Mouse (Mus musculus): ENCODE data around the gene Arhgap31. TPM values are rescaled to one million over a fixed set of nuclear protein-coding genes. Genes with fewer than 3 reads are reported as not detected.

Arhgap31 gene
- total RNA-seq (2021), result 10 to 100 TPM; 18.0 to 19.5 TPM
- long read RNA-seq, full-length matches to known transcripts, result 12 of 25 reads
- long read RNA-seq, partial matches to known transcripts, result 6 of 25 reads
- long read RNA-seq, other reads (novel, unspliced or antisense), result 7 of 25 reads

- DNase-seq (ENCODE audit: low spot score in 2 of 2), result peak; percentile 42 to 68
Observed at GRCm38 (mm10) chr16:38712581-38713403, at the start of gene Arhgap31. Arhgap31 (minus strand) TSS chr16:38713274.

GRCm38 (mm10) chr16:38762401-38762800, 49.3 kb upstream of the Arhgap31 start:
- DNase-seq (ENCODE audit: low spot score in 2 of 2), result no peak

- no peak for DNase-seq (ENCODE audit: low spot score in 2 of 2)
Observed at GRCm38 (mm10) chr16:38761972-38762371, 48.9 kb upstream of the Arhgap31 start.

GRCm38 (mm10) chr16:38760834-38761375, 47.8 kb upstream of the Arhgap31 start:
- DNase-seq (ENCODE audit: low spot score in 2 of 2), result no peak

GRCm38 (mm10) chr16:38760239-38760638, 47.2 kb upstream of the Arhgap31 start:
- no peak for DNase-seq (ENCODE audit: low spot score in 2 of 2)

- no peak for DNase-seq (ENCODE audit: low spot score in 2 of 2)
Observed at GRCm38 (mm10) chr16:38758104-38758861, 45.2 kb upstream of the Arhgap31 start.

GRCm38 (mm10) chr16:38757626-38758025, 44.6 kb upstream of the Arhgap31 start:
- DNase-seq (ENCODE audit: low spot score in 2 of 2), result no peak

- DNase-seq (ENCODE audit: low spot score in 2 of 2), result no peak
Observed at GRCm38 (mm10) chr16:38756572-38756971, 43.5 kb upstream of the Arhgap31 start.

- DNase-seq (ENCODE audit: low spot score in 2 of 2), result no peak
Observed at GRCm38 (mm10) chr16:38756177-38756503, 43.1 kb upstream of the Arhgap31 start.

GRCm38 (mm10) chr16:38755452-38756176, 42.5 kb upstream of the Arhgap31 start:
- no peak for DNase-seq (ENCODE audit: low spot score in 2 of 2)

- DNase-seq (ENCODE audit: low spot score in 2 of 2), result no peak
Observed at GRCm38 (mm10) chr16:38753631-38754030, 40.6 kb upstream of the Arhgap31 start.

GRCm38 (mm10) chr16:38750803-38751202, 37.7 kb upstream of the Arhgap31 start:
- DNase-seq (ENCODE audit: low spot score in 2 of 2), result no peak

- no peak for DNase-seq (ENCODE audit: low spot score in 2 of 2)
Observed at GRCm38 (mm10) chr16:38743941-38744673, 31.0 kb upstream of the Arhgap31 start.

- peak in 1 of 2 experiments; percentile 64 for DNase-seq (ENCODE audit: low spot score in 2 of 2)
Observed at GRCm38 (mm10) chr16:38742659-38743131, 29.6 kb upstream of the Arhgap31 start.

GRCm38 (mm10) chr16:38742113-38742658, 29.1 kb upstream of the Arhgap31 start, which contains the start of gene B4galt4:
B4galt4 (plus strand) TSS chr16:38742264.
- DNase-seq (ENCODE audit: low spot score in 2 of 2), result peak; percentile 83 to 89

- DNase-seq (ENCODE audit: low spot score in 2 of 2), result no peak
Observed at GRCm38 (mm10) chr16:38741204-38741903, 28.3 kb upstream of the Arhgap31 start.

GRCm38 (mm10) chr16:38730921-38731320, 17.8 kb upstream of the Arhgap31 start:
- no peak for DNase-seq (ENCODE audit: low spot score in 2 of 2)

- peak in 1 of 2 experiments; percentile 76 for DNase-seq (ENCODE audit: low spot score in 2 of 2)
Observed at GRCm38 (mm10) chr16:38729610-38730288, 16.7 kb upstream of the Arhgap31 start.

- no peak for DNase-seq (ENCODE audit: low spot score in 2 of 2)
Observed at GRCm38 (mm10) chr16:38729139-38729538, 16.1 kb upstream of the Arhgap31 start.
